Mouse (Mus musculus) cortical plate, adult 2 months (tissue): Measurements from ENCODE around the gene Scarb2. TPM values are rescaled to one million over a fixed set of nuclear protein-coding genes. Genes with fewer than 3 reads are reported as not detected.

ENCODE experiments used
- H3K27ac ChIP-seq: fragments of 200-500 bp; 2 replicates; pipeline ENCODE4 v1.5.1; 2012; ENCODE audit warnings: low read length, control low read depth, inconsistent platforms; ENCODE audit not compliant: insufficient read depth
- H3K4me1 ChIP-seq: fragments of 200-500 bp; 2 replicates; pipeline ENCODE4 v1.6.1; 2011; ENCODE audit warnings: low read length; ENCODE audit not compliant: control insufficient read depth, insufficient read depth
- H3K4me3 ChIP-seq: fragments of 200-500 bp; 2 replicates; pipeline ENCODE4 v1.5.1; 2011; ENCODE audit warnings: mild to moderate bottlenecking, low read length, control low read depth; ENCODE audit not compliant: insufficient read depth
- CTCF ChIP-seq: fragments of 200-500 bp; IDR thresholded peaks from 2 replicates; pipeline ENCODE4 v1.5.1; 2011; ENCODE audit warnings: mild to moderate bottlenecking, control low read depth, low read length; ENCODE audit not compliant: insufficient read depth; ENCODE audit errors: extremely low read depth
- POLR2A ChIP-seq: fragments of 200-500 bp; IDR thresholded peaks from 2 replicates; pipeline ENCODE4 v1.6.1; 2011; ENCODE audit warnings: mild to moderate bottlenecking, low read length, control low read depth; ENCODE audit not compliant: insufficient read depth; ENCODE audit errors: extremely low read depth
- polyA plus RNA-seq: library from polyadenylated mRNA; depleted of rRNA; stranded (reverse); fragments of >200 nt; gene quantifications from 2 replicates; pipeline ENCODE4 v1.2.3, GENCODE M21; 2012

Scarb2 gene
- polyA plus RNA-seq, 1 experiment, result 66.4 TPM

DNA sequence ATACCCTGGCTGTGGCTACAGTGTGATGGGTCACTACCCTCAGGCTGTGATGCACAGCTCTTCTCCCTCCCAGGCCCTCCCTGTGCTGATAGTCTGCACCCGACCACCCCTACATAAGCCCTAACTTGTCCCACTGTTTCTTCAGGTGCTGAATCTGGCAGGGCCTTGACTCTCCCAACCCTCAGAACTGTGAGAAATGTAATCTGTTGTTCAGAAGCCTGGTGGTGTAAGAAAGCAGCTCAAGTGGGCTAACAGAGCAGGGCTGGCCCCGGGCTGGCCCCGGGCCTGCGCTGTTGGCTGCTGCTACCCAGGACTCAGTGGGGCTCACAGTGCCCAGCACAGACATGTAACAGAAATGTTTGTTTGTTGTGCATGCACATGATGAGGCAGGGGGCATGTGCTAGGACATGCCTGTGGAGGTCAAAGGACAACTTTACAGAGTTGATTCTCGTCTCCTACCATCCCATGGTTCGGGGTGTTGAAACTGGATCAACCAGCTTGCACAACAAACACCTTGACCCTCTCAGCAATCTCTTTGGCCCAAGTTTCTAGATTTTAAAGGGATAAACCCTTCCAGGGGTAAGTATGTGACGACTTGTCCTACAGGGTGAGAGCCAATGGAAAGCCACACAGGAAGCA is 10.7 kb downstream of the Scarb2 start:
- no peak overlapping the region for H3K27ac ChIP-seq
- TF ChIP-seq CTCF, result no peak
- TF ChIP-seq POLR2A, result no peak
- H3K4me1 ChIP-seq, result peaks cover 12% of the 10 kb centered on the region
- no peak overlapping the region for H3K4me3 ChIP-seq

DNA sequence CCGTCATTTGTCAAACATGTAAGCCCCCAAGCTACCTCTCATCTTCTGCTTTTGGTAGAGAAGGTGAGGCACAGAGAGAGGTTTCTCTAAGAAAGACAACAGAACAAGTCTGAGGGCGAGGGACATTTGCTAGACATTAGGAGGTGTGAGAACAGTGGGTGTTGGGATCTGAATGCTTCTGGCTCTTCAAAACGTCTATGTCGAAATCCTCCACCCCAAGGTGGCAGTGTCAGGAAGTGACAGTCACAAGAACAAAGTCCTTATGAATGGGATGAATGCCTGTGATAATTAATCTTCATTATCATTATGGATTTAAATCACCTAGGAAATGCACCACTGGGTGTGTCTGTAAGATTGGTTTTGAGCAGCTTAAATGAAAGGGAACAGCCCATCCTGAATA is 11.3 kb downstream of the Scarb2 start:
- TF ChIP-seq POLR2A (no peak), CTCF (no peak)
- no peak overlapping the region for H3K27ac ChIP-seq
- peaks cover 12% of the 10 kb centered on the region for H3K4me1 ChIP-seq

DNA sequence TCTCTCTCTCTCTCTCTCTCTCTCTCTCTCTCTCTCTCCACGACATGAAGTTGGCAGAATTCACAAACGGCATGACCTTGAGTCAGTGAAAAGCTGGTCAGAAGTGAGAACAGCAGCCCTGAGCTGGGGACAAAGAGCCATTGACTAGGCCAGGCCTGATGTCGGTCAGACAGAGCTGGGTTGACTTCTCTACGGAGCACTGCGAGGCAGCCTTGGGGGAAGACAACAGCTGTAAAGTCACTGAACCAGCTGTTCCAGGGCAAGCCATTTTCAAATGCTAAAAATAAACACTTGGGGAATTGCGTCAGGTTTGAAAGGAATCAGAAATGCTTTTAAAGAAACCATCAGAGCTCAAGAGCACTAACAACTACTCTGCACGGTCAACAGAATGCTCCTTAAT is 13.2 kb downstream of the Scarb2 start:
- no peak overlapping the region for H3K4me3 ChIP-seq
- TF ChIP-seq CTCF (no peak), POLR2A (no peak)
- peak overlapping the region; percentile 95 for H3K27ac ChIP-seq
- H3K4me1 ChIP-seq, result peaks cover 17% of the 10 kb centered on the region

More for the DNA sequence above, 11.3 kb downstream of the Scarb2 start:
- H3K4me3 ChIP-seq, result no peak overlapping the region

DNA sequence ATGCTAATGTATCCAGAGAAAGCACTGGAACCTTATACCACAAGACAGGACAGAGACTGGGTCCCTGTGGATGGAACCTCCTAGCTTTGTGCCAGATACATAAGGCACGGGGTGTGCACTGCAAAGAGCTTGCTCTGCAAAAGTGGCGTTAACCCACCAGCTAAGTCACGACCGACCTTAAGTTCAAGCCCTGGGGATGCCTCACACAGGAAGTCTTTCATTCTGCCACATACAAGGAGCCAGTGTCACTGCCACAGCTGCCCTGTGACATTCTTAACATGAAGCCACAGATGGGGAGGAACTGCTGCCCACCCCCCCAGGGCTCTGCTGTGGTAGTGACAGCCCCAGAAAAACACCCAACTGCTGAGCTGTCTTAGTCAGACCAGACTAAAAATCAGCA is 15.9 kb downstream of the Scarb2 start:
- no peak overlapping the region for H3K27ac ChIP-seq
- no peak for TF ChIP-seq CTCF
- TF ChIP-seq POLR2A, result no peak
- H3K4me1 ChIP-seq, result peaks cover 19% of the 10 kb centered on the region
- H3K4me3 ChIP-seq, result no peak overlapping the region

DNA sequence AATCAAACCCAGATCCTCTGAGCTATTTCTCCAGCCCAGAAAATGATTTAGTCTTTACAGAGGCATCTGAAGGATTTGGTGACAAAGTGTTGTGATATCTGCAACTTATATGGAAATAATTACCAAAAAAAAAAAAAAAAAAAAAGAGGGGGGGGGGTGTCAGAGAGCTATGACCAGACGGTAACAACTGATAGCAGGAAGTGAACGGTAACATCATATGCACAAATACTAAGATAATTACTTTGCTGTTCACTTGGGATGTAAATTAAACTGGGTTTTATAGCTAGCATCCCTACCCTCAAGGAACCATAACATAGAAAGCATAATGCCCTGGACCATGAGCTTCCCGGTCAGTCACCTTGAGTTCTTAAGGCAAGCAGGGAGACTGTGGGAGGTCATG is 16.3 kb downstream of the Scarb2 start:
- peaks cover 17% of the 10 kb centered on the region for H3K4me1 ChIP-seq
- no peak overlapping the region for H3K27ac ChIP-seq
- TF ChIP-seq POLR2A (no peak), CTCF (no peak)
- no peak overlapping the region for H3K4me3 ChIP-seq

DNA sequence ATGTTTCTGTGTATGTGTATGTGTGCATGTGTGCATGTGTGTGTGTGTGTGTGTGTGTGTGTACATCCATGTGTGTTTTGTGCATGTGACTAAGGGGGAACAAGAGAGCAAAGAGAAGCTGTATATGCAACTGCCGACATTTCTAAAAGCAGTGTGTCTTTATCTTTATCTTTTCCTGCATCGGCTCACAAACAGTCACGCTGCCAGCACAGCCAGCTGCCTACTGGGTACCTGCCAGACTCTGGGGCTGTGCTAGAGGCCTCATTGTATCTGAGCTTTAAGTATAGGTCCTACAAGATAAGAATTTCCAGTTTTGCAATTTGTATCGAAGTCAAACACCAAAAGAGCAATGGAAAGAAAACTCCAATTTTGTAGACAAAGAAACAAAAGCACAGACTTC is 17.1 kb downstream of the Scarb2 start:
- TF ChIP-seq CTCF (no peak), POLR2A (no peak)
- Histone ChIP-seq H3K27ac (peak overlapping the region; percentile 54), H3K4me1 (peaks cover 14% of the 10 kb centered on the region), H3K4me3 (no peak overlapping the region)

DNA sequence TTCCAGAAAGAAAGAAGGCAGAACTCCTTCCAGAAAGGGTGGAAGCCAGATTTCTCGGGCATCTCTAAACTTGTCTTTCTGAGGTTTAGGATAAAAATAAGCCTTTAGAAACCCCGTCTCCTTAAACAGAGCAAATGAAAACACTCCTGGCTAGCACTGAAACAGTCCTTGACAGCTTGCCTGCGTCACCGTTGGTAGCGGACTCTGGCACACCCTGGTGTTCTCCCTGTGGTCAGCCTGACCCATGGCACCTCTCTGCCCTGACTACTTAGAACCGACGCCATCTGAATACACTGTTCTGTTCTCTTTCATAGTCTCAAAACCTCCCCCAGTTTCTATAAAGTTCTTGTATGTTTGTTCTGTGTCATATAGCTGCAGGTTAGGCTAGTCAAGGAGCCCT is 17.7 kb downstream of the Scarb2 start:
- Histone ChIP-seq H3K27ac (peak overlapping the region; percentile 54), H3K4me3 (no peak overlapping the region), H3K4me1 (peaks cover 12% of the 10 kb centered on the region)
- TF ChIP-seq CTCF, result no peak

DNA sequence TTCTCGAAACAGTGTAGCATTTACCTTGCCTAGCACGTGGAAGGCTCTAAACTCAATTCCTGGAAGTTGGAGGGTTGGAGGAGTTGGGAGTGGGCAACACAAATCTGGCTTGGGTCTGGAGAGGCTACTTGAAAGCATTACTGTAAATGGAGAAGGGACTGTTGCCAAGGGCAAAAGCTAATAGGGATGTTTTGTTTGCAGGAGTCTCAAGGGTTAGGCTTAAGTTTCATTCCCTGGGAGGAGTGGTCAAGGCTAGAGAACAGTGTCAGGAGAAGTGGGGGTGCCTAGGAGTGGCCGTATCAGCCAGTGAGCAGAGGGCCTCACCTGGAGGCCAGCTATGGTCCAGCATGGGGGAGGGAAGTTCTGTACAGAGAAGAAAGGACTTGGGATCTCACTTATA is 18.2 kb downstream of the Scarb2 start:
- H3K4me1 ChIP-seq, result peaks cover 12% of the 10 kb centered on the region
- H3K4me3 ChIP-seq, result no peak overlapping the region
- H3K27ac ChIP-seq, result no peak overlapping the region
- TF ChIP-seq POLR2A (no peak), CTCF (no peak)

DNA sequence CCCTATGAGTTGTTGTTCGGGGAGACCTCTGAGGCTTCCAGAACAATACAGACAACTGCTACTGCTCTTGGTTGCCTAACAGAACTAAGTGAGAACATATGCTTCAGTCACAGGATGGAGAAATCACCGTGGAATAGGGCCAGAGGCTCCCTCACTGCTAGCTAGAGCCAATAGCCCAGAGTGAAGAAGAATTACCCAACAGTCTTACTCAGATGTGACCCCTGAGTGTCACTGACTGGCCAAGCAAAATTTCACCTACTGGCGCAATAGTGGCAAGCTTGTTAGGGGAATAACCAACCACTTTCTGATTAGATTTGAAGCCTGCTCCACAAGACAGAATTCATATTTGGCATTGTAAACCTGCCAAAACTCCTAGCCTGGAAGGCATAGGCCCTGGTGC is 19.9 kb downstream of the Scarb2 start:
- H3K27ac ChIP-seq, result no peak overlapping the region
- no peak overlapping the region for H3K4me3 ChIP-seq
- no peak for TF ChIP-seq CTCF
- no peak for TF ChIP-seq POLR2A
- H3K4me1 ChIP-seq, result peaks cover 10% of the 10 kb centered on the region

DNA sequence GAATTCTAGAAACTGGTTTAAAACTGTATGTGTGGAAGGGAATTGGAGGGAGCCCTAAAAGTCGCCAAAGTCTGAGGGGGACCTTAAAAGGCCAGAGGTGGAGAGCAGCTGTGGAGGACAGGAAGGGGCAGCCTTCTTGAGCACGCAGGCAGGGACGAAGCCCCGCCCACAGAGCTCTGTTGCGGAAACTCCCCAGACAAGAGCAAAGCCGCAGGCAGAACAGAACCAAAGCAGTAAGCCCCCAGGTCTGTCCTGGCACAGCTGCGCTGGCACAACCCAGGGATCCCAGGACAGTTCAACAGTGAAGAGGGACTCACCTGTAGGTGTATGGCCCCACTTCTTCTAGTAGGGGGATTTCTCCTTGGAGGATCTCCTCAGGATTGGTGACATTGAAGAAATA is 21.8 kb downstream of the Scarb2 start:
- TF ChIP-seq POLR2A (no peak), CTCF (no peak)
- no peak overlapping the region for H3K27ac ChIP-seq
- no peak overlapping the region for H3K4me3 ChIP-seq
- peaks cover 10% of the 10 kb centered on the region for H3K4me1 ChIP-seq
